Mouse (Mus musculus): Measurements from ENCODE around the gene Cdh13.

GRCm38 (mm10) chr8:118270751-118271402 lies 12.7 kb upstream of the Cdh13 start:
- no peak for TF ChIP-seq POLR2A (IDR thresholded peaks at IDR 0.05; ENCODE audit: control insufficient read depth, low read depth, low read length)
- no peak for TF ChIP-seq CTCF (IDR thresholded peaks at IDR 0.05; ENCODE audit: control insufficient read depth, insufficient read depth, insufficient replicate concordance, low read depth, low read length)
